Mouse (Mus musculus) right cerebral cortex, adult 2 months (tissue): ENCODE measurements around the gene Pfkp.
A peak's percentile ranks its signal among the peaks of the same experiment; 100 is the strongest.

Source experiments
- DNase-seq, 2 experiments: peaks; one replicate each; pipeline ENCODE4 v3.0.0; 2021 to 2022; ENCODE audit warnings: low spot score in 2 of 2

Pfkp gene

GRCm38 (mm10) chr13:6602786-6603409 is 45.7 kb downstream of the Pfkp start:
- no peak for DNase-seq

- DNase-seq = no peak
Observed at GRCm38 (mm10) chr13:6601676-6602075, 46.9 kb downstream of the Pfkp start.

GRCm38 (mm10) chr13:6600626-6601025 is 48.0 kb downstream of the Pfkp start:
- no peak for DNase-seq

GRCm38 (mm10) chr13:6597801-6598200 is 50.8 kb downstream of the Pfkp start:
- no peak for DNase-seq

- DNase-seq = no peak
Observed at GRCm38 (mm10) chr13:6595403-6595802, 53.2 kb downstream of the Pfkp start.

GRCm38 (mm10) chr13:6590846-6591245 is 57.7 kb downstream of the Pfkp start:
- DNase-seq = no peak

GRCm38 (mm10) chr13:6586009-6586408 is 62.6 kb downstream of the Pfkp start:
- no peak for DNase-seq

- DNase-seq = no peak
Observed at GRCm38 (mm10) chr13:6583499-6584125, 65.0 kb downstream of the Pfkp start.

- DNase-seq = no peak
Observed at GRCm38 (mm10) chr13:6575920-6576509, 72.6 kb downstream of the Pfkp start.

GRCm38 (mm10) chr13:6565571-6565970 is 83.0 kb downstream of the Pfkp start:
- no peak for DNase-seq

- no peak for DNase-seq
Observed at GRCm38 (mm10) chr13:6562409-6562808, 86.2 kb downstream of the Pfkp start.

GRCm38 (mm10) chr13:6557771-6558170 is 90.8 kb downstream of the Pfkp start:
- no peak for DNase-seq

GRCm38 (mm10) chr13:6555656-6556055 is 92.9 kb downstream of the Pfkp start:
- DNase-seq = no peak

GRCm38 (mm10) chr13:6553708-6554107 is 94.9 kb downstream of the Pfkp start:
- DNase-seq = no peak

- DNase-seq = peak in 1 of 2 experiments; percentile 47
Observed at GRCm38 (mm10) chr13:6535287-6535932, 113.2 kb downstream of the Pfkp start.

- no peak for DNase-seq
Observed at GRCm38 (mm10) chr13:6532683-6533082, 115.9 kb downstream of the Pfkp start.
